Mouse (Mus musculus) cortical plate, adult 2 months (tissue): ENCODE data around the gene Meioc. TPM values are rescaled to one million over a fixed set of nuclear protein-coding genes. Genes with fewer than 3 reads are reported as not detected.
A peak's percentile ranks its signal among the peaks of the same experiment; 100 is the strongest.

Experiments
- H3K27ac ChIP-seq: fragments of 200-500 bp; 2 replicates; pipeline ENCODE4 v1.5.1; 2012; ENCODE audit warnings: low read length, control low read depth, inconsistent platforms; ENCODE audit not compliant: insufficient read depth
- H3K4me1 ChIP-seq: fragments of 200-500 bp; 2 replicates; pipeline ENCODE4 v1.6.1; 2011; ENCODE audit warnings: low read length; ENCODE audit not compliant: control insufficient read depth, insufficient read depth
- H3K4me3 ChIP-seq: fragments of 200-500 bp; 2 replicates; pipeline ENCODE4 v1.5.1; 2011; ENCODE audit warnings: mild to moderate bottlenecking, low read length, control low read depth; ENCODE audit not compliant: insufficient read depth
- CTCF ChIP-seq: fragments of 200-500 bp; IDR thresholded peaks from 2 replicates; pipeline ENCODE4 v1.5.1; 2011; ENCODE audit warnings: mild to moderate bottlenecking, control low read depth, low read length; ENCODE audit not compliant: insufficient read depth; ENCODE audit errors: extremely low read depth
- POLR2A ChIP-seq: fragments of 200-500 bp; IDR thresholded peaks from 2 replicates; pipeline ENCODE4 v1.6.1; 2011; ENCODE audit warnings: mild to moderate bottlenecking, low read length, control low read depth; ENCODE audit not compliant: insufficient read depth; ENCODE audit errors: extremely low read depth
- polyA plus RNA-seq: library from polyadenylated mRNA; depleted of rRNA; stranded (reverse); fragments of >200 nt; gene quantifications from 2 replicates; pipeline ENCODE4 v1.2.3, GENCODE M21; 2012; rRNA removed

The Meioc gene
- polyA plus RNA-seq, 1 experiment = not detected

DNA sequence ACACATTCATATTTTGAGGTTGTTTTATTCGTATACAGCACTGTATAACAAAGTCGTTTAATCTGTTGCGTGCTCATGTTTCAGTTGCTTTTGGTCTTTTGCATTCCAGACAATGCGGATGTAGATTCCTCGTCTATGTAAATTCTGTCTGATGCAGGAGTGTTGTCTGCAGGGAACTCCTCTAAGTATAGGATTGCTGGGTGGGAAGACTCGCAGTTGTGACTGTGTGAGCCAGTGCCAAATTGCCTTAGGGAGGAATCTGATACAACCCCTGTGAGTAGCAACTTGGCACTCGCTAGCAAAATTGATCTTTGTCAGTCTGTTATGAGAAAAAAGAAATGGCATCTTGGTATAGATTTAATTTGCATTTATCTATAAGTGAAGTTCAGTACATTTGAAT, 52.6 kb downstream of the Meioc start:
- H3K4me1 ChIP-seq = no peaks in the 10 kb centered on the region; the same call in 1 of the 2 replicates
- TF ChIP-seq CTCF (no peak), POLR2A (no peak)

DNA sequence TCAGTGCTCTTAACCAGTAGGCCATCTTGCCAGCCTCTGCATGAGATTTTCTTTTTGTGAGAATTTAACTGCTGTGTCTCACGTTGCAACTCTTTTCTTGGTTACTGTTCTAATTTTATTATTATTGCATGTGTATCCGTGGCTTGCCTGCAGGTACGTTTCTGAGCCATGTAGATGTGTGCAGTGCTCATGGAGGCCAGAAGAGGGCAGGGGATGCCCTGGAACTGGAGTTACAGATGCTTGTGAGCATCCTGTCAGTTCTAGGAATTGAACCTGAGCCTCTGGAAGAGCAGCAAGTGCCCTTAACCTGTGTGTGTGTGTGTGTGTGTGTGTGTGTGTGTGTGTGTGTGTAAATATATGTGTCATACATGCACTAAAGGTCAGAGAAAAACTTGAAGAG, 62.1 kb downstream of the Meioc start:
- Histone ChIP-seq H3K4me3 (no peak overlapping the region), H3K4me1 (no peaks in the 10 kb centered on the region), H3K27ac (no peak overlapping the region)
- TF ChIP-seq CTCF (peak; percentile 39), POLR2A (no peak)

More for the DNA sequence above, 52.6 kb downstream of the Meioc start:
- no peak overlapping the region for H3K27ac ChIP-seq
- H3K4me3 ChIP-seq = no peak overlapping the region

- Histone ChIP-seq H3K4me1 (no peaks in the 10 kb centered on the region), H3K4me3 (no peak overlapping the region), H3K27ac (no peak overlapping the region)
- TF ChIP-seq POLR2A (no peak), CTCF (peak; percentile 36; the same call in 1 of the 2 replicates)
Measured at GRCm38 (mm10) chr11:102728614-102729013, 65.1 kb downstream of the Meioc start.

DNA sequence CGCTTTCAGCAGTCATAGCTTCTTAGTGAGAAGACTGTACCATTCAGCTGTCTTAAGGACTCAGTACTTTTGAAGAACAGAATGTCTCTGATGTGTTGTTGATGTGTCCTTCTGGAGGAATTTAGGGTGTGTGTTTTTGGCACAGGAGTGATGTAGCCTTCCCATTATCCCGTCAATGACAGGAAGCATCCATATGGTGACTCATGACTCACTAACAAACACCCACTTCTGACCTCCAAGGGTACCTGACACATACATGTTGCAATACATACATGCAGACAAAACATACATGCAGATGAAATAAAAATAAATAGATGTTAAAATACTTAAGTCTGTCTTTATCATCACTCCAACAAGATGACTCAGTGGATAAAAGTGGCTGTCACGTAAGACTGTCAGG, 66.3 kb downstream of the Meioc start:
- no peak overlapping the region for H3K27ac ChIP-seq
- no peak for TF ChIP-seq CTCF
- TF ChIP-seq POLR2A = no peak

DNA sequence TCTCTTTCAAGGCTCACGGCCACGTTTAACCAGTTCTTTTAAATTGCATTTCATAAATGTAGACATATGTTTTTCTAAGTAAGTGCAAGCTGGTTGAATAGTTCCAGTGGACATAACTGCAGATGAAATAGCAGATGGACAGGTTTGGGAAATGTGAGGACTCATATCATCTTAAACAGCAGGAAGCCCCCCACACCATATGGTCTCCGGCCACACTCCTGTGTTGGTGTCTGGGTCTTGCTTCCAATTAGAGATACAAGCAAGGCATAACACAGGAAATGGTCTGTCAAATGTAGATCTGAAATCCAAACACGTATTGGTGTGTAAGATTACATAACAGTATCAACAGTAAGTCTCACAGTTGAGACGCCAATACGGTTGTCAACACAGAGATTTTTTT, 67.8 kb downstream of the Meioc start:
- no peak overlapping the region for H3K4me3 ChIP-seq
- H3K4me1 ChIP-seq = no peaks in the 10 kb centered on the region
- H3K27ac ChIP-seq = no peak overlapping the region
- TF ChIP-seq POLR2A = no peak
- TF ChIP-seq CTCF = no peak

More for the DNA sequence above, 66.3 kb downstream of the Meioc start:
- Histone ChIP-seq H3K4me1 (no peaks in the 10 kb centered on the region), H3K4me3 (no peak overlapping the region)

Other genes with a start within 250 kb of the Meioc start
- gene Grn, start 233.4 kb upstream of the Meioc start, polyA plus RNA-seq = 64.6 and 67.2 TPM in 2 replicates
- gene Fam171a2, start 216.0 kb upstream of the Meioc start, polyA plus RNA-seq = 77.9 and 78.3 TPM in 2 replicates
- gene Itga2b, start 193.6 kb upstream of the Meioc start, polyA plus RNA-seq = 4.1 and 4.9 TPM in 2 replicates
- 62.0 and 62.3 TPM in 2 replicates for gene Gpatch8, start 107.3 kb upstream of the Meioc start, polyA plus RNA-seq
- 8.0 and 8.2 TPM in 2 replicates for gene Gm11627, start 84.3 kb upstream of the Meioc start, polyA plus RNA-seq
- 11.4 and 11.8 TPM in 2 replicates for gene Fzd2, start 59.3 kb upstream of the Meioc start, polyA plus RNA-seq
- gene Ccdc43, start 34.1 kb downstream of the Meioc start, polyA plus RNA-seq = 24.4 and 24.7 TPM in 2 replicates
- 101 and 118 TPM in 2 replicates for gene Adam11, start 97.7 kb downstream of the Meioc start, polyA plus RNA-seq
- 7.6 and 8.2 TPM in 2 replicates for gene Gjc1, start 156.0 kb downstream of the Meioc start, polyA plus RNA-seq
- 11.5 and 12.3 TPM in 2 replicates for gene Higd1b, start 172.1 kb downstream of the Meioc start, polyA plus RNA-seq
- gene Eftud2, start 217.3 kb downstream of the Meioc start, polyA plus RNA-seq = 94.0 and 101 TPM in 2 replicates
- 3.0 and 3.6 TPM in 2 replicates for gene Ccdc103, start 217.5 kb downstream of the Meioc start, polyA plus RNA-seq
- gene Fam187a, start 221.5 kb downstream of the Meioc start, polyA plus RNA-seq = 0.13 TPM in 2 replicates
- 179 and 186 TPM in 2 replicates for gene Gfap, start 237.2 kb downstream of the Meioc start, polyA plus RNA-seq